Mouse (Mus musculus) limb, embryonic 11.5 days (tissue): ENCODE data around the gene Ednrb. TPM values are rescaled to one million over a fixed set of nuclear protein-coding genes. Genes with fewer than 3 reads are reported as not detected.

Source experiments
- ATAC-seq: fragments of 200-750 bp; cut with Nextera tagmentation; 2 replicates; pipeline ENCODE4 v1.8.0; 2017; ENCODE audit warnings: low read depth; ENCODE audit not compliant: insufficient number of reproducible peaks, low FRiP score, low TSS enrichment
- DNase-seq: peaks from one replicate; pipeline ENCODE4 v3.0.0-alpha.2; 2015; ENCODE audit warnings: low spot score
- H3K27ac ChIP-seq: fragments of 300-500 bp; sonication (generic); replicated peaks from 2 replicates; pipeline ENCODE4 v1.5.1; 2014; ENCODE audit warnings: low read depth, mild to moderate bottlenecking, low read length
- H3K27me3 ChIP-seq: fragments of 300-500 bp; sonication (generic); 2 replicates; pipeline ENCODE4 v1.6.1; 2014; ENCODE audit warnings: mild to moderate bottlenecking, low read length, mixed read lengths; ENCODE audit not compliant: control insufficient read depth, insufficient read depth
- H3K36me3 ChIP-seq: fragments of 300-500 bp; sonication (generic); 2 replicates; pipeline ENCODE4 v1.6.1; 2014; ENCODE audit warnings: mild to moderate bottlenecking, low read length, moderate library complexity, mixed read lengths; ENCODE audit not compliant: control insufficient read depth, insufficient read depth
- H3K4me1 ChIP-seq: fragments of 300-500 bp; sonication (generic); 2 replicates; pipeline ENCODE4 v1.6.1; 2014; ENCODE audit warnings: low read length, mixed read lengths; ENCODE audit not compliant: control insufficient read depth, insufficient read depth
- H3K4me2 ChIP-seq: fragments of 300-500 bp; sonication (generic); 2 replicates; pipeline ENCODE4 v1.6.1; 2014; ENCODE audit warnings: low read depth, mild to moderate bottlenecking, moderate library complexity; ENCODE audit not compliant: severe bottlenecking
- H3K4me3 ChIP-seq: fragments of 300-500 bp; sonication (generic); 2 replicates; pipeline ENCODE4 v1.5.1; 2014; ENCODE audit warnings: low read depth, low read length
- H3K9ac ChIP-seq: fragments of 300-500 bp; sonication (generic); 2 replicates; pipeline ENCODE4 v1.6.1; 2014; ENCODE audit warnings: mild to moderate bottlenecking, low read length
- H3K9me3 ChIP-seq: fragments of 300-500 bp; sonication (generic); 2 replicates; pipeline ENCODE4 v1.6.1; 2016; ENCODE audit warnings: low read length; ENCODE audit not compliant: control insufficient read depth
- WGBS: fragments of 180-500 bp; shearing (Covaris S2); extraction: QIAGEN DNeasy Blood & Tissue Kit; methylation state at CpG from one replicate; pipeline ENCODE4 v1.1.7; 2014; 5-methylcytosine and 5-hydroxymethylcytosine counted together
- polyA plus RNA-seq: library from polyadenylated mRNA; unstranded; fragments of >200 nt; fragmentation: Nextera tagmentation; extraction: Ambion mirVana; gene quantifications from 2 replicates; pipeline ENCODE4 v1.2.1, GENCODE M21; 2014

The Ednrb gene
- polyA plus RNA-seq, 1 experiment from 2014 or later = 6.7 TPM

- Histone ChIP-seq H3K4me1 (no peaks in the 10 kb centered on the region), H3K27me3 (no peaks in the 10 kb centered on the region), H3K36me3 (no peaks in the 10 kb centered on the region), H3K27ac (no peak overlapping the region), H3K9me3 (no peaks in the 10 kb centered on the region), H3K9ac (no peak overlapping the region), H3K4me2 (no peak overlapping the region), H3K4me3 (no peak overlapping the region)
- ATAC-seq = no peak
- WGBS = 39% methylated on average over 9 of the region's 9 CpGs
- no peak for DNase-seq
Observed at GRCm38 (mm10) chr14:103769319-103770245, 74.6 kb downstream of the Ednrb start.

- no peaks in the 10 kb centered on the region for H3K4me1 ChIP-seq
- no peak overlapping the region for H3K27ac ChIP-seq
- ATAC-seq (no peak), DNase-seq (no peak)
- 66% methylated on average over 6 of the region's 6 CpGs for WGBS
- no peak overlapping the region for H3K9ac ChIP-seq
- no peaks in the 10 kb centered on the region for H3K36me3 ChIP-seq
- no peaks in the 10 kb centered on the region for H3K9me3 ChIP-seq
- no peak overlapping the region for H3K4me3 ChIP-seq
- H3K4me2 ChIP-seq = no peak overlapping the region
- H3K27me3 ChIP-seq = no peaks in the 10 kb centered on the region
Observed at GRCm38 (mm10) chr14:103767488-103767887, 76.7 kb downstream of the Ednrb start.

Other genes with a start within 250 kb of the Ednrb start
- 2.1 and 2.6 TPM in 2 replicates for gene Slain1, start 194.2 kb downstream of the Ednrb start, polyA plus RNA-seq